Mouse (Mus musculus) embryonic fibroblast, embryonic 13.5 days (primary cell): ENCODE measurements at regions not wholly inside any gene's neighbourhood (a gene's known extent, or its start where the extent isn't known, plus 50 kb on each side); places are given as distances from the start of the nearest gene placed in this dataset.
A peak's percentile ranks its signal among the peaks of the same experiment; 100 is the strongest.

Experiments used
- H3K27ac ChIP-seq: 2 replicates; pipeline ENCODE4 v1.5.1; 2012; ENCODE audit warnings: low read length, control low read depth, inconsistent platforms; ENCODE audit not compliant: insufficient read depth
- H3K4me1 ChIP-seq: 2 replicates; pipeline ENCODE4 v1.6.1; 2011; ENCODE audit warnings: low read length; ENCODE audit not compliant: control insufficient read depth, insufficient read depth
- H3K4me3 ChIP-seq: 2 replicates; pipeline ENCODE4 v1.5.1; 2011; ENCODE audit warnings: mild to moderate bottlenecking, control low read depth, low read length; ENCODE audit not compliant: insufficient read depth
- CTCF ChIP-seq: IDR thresholded peaks from 2 replicates; pipeline ENCODE4 v1.5.1; 2011; ENCODE audit warnings: mild to moderate bottlenecking, control low read depth, low read length, moderate library complexity, borderline replicate concordance; ENCODE audit not compliant: insufficient read depth
- POLR2A ChIP-seq: IDR thresholded peaks from 2 replicates; pipeline ENCODE4 v1.6.1; 2011; ENCODE audit warnings: low read depth, mild to moderate bottlenecking, control low read depth, low read length, moderate library complexity

GRCm38 (mm10) chr2:148171699-148172098 is 124.9 kb upstream of the Foxa2 start:
- no peak for TF ChIP-seq POLR2A
- TF ChIP-seq CTCF = no peak
- H3K27ac ChIP-seq = peak overlapping the region; percentile 72
- 0 out of 2 replicates have a peak, but pooled peaks cover 4% of the 10 kb centered on the region for H3K4me1 ChIP-seq
- no peak overlapping the region for H3K4me3 ChIP-seq

GRCm38 (mm10) chr2:148175251-148175927 is 128.6 kb upstream of the Foxa2 start:
- Histone ChIP-seq H3K4me3 (no peak overlapping the region), H3K27ac (no peak overlapping the region), H3K4me1 (peaks cover 11% of the 10 kb centered on the region; the same call in 1 of the 2 replicates)
- no peak for TF ChIP-seq CTCF
- TF ChIP-seq POLR2A = no peak

GRCm38 (mm10) chr2:148180245-148180644 is 133.5 kb upstream of the Foxa2 start:
- Histone ChIP-seq H3K27ac (peak overlapping the region; percentile 80), H3K4me3 (no peak overlapping the region), H3K4me1 (peaks cover 20% of the 10 kb centered on the region)
- TF ChIP-seq POLR2A = no peak

GRCm38 (mm10) chr2:148181518-148181917 is 134.7 kb upstream of the Foxa2 start:
- Histone ChIP-seq H3K4me1 (peaks cover 28% of the 10 kb centered on the region), H3K4me3 (no peak overlapping the region), H3K27ac (no peak overlapping the region)
- no peak for TF ChIP-seq CTCF
- no peak for TF ChIP-seq POLR2A

GRCm38 (mm10) chr2:148182492-148183052 is 135.8 kb upstream of the Foxa2 start:
- TF ChIP-seq CTCF (no peak), POLR2A (no peak)
- peak overlapping the region; percentile 49; the same call in 1 of the 2 replicates for H3K27ac ChIP-seq

GRCm38 (mm10) chr2:148184801-148185212 is 138.0 kb upstream of the Foxa2 start:
- peaks cover 24% of the 10 kb centered on the region for H3K4me1 ChIP-seq
- no peak for TF ChIP-seq POLR2A
- no peak for TF ChIP-seq CTCF
- peak overlapping the region; percentile 100 for H3K27ac ChIP-seq
- no peak overlapping the region for H3K4me3 ChIP-seq

More at GRCm38 (mm10) chr2:148182492-148183052, 135.8 kb upstream of the Foxa2 start:
- Histone ChIP-seq H3K4me1 (peaks cover 28% of the 10 kb centered on the region), H3K4me3 (no peak overlapping the region)

GRCm38 (mm10) chr2:148186363-148186991 is 139.7 kb upstream of the Foxa2 start:
- peak overlapping the region; percentile 100 for H3K27ac ChIP-seq
- peaks cover 21% of the 10 kb centered on the region for H3K4me1 ChIP-seq
- TF ChIP-seq POLR2A (no peak), CTCF (no peak)
- H3K4me3 ChIP-seq = no peak overlapping the region

GRCm38 (mm10) chr2:148188865-148189264 is 142.1 kb upstream of the Foxa2 start:
- Histone ChIP-seq H3K4me3 (no peak overlapping the region), H3K27ac (no peak overlapping the region), H3K4me1 (peaks cover 18% of the 10 kb centered on the region)
- TF ChIP-seq POLR2A (no peak), CTCF (no peak)

- H3K4me3 ChIP-seq = no peak overlapping the region
- H3K4me1 ChIP-seq = peaks cover 18% of the 10 kb centered on the region
- no peak for TF ChIP-seq POLR2A
- no peak for TF ChIP-seq CTCF
- H3K27ac ChIP-seq = peak overlapping the region; percentile 11; the same call in 1 of the 2 replicates
Observed at GRCm38 (mm10) chr2:148189287-148189686, 142.5 kb upstream of the Foxa2 start.

- Histone ChIP-seq H3K27ac (no peak overlapping the region), H3K4me3 (no peak overlapping the region), H3K4me1 (peaks cover 8% of the 10 kb centered on the region)
- TF ChIP-seq POLR2A = no peak
- no peak for TF ChIP-seq CTCF
Observed at GRCm38 (mm10) chr2:148192946-148193345, 146.2 kb upstream of the Foxa2 start.

- peak overlapping the region; percentile 79 for H3K27ac ChIP-seq
- peaks cover 8% of the 10 kb centered on the region for H3K4me1 ChIP-seq
- H3K4me3 ChIP-seq = no peak overlapping the region
- TF ChIP-seq CTCF (no peak), POLR2A (no peak)
Observed at GRCm38 (mm10) chr2:148197375-148198015, 150.7 kb upstream of the Foxa2 start.
